Mouse (Mus musculus) midbrain, embryonic 14.5 days (tissue): ENCODE measurements around the gene Fyb2. TPM values are rescaled to one million over a fixed set of nuclear protein-coding genes. Genes with fewer than 3 reads are reported as not detected.

Experiments used
- ATAC-seq: fragments of 200-750 bp; cut with Nextera tagmentation; 2 replicates; pipeline ENCODE4 v1.8.0; 2017; ENCODE audit warnings: moderate number of reproducible peaks, moderate library complexity; ENCODE audit not compliant: low FRiP score, low TSS enrichment
- DNase-seq: peaks from one replicate; pipeline ENCODE4 v3.0.0-alpha.2; 2015
- H3K27ac ChIP-seq: fragments of 300-500 bp; sonication (generic); replicated peaks from 2 replicates; pipeline ENCODE4 v1.5.1; 2014; ENCODE audit warnings: mild to moderate bottlenecking, low read depth, low read length, moderate library complexity
- H3K27me3 ChIP-seq: fragments of 300-500 bp; sonication (generic); 2 replicates; pipeline ENCODE4 v1.6.1; 2014; ENCODE audit warnings: low read length, control low read depth, mixed read lengths; ENCODE audit not compliant: control insufficient read depth, insufficient read depth
- H3K36me3 ChIP-seq: fragments of 300-500 bp; sonication (generic); 2 replicates; pipeline ENCODE4 v1.6.1; 2014; ENCODE audit warnings: low read length, control low read depth; ENCODE audit not compliant: control insufficient read depth, insufficient read depth
- H3K4me1 ChIP-seq: fragments of 300-500 bp; sonication (generic); 2 replicates; pipeline ENCODE4 v1.6.1; 2014; ENCODE audit warnings: mild to moderate bottlenecking, antibody characterized with exemption, low read length, control low read depth; ENCODE audit not compliant: control insufficient read depth, insufficient read depth
- H3K4me2 ChIP-seq: fragments of 300-500 bp; sonication (generic); 2 replicates; pipeline ENCODE4 v1.6.1; 2014; ENCODE audit warnings: mild to moderate bottlenecking, low read length, moderate library complexity
- H3K4me3 ChIP-seq: fragments of 300-500 bp; sonication (generic); replicated peaks from 2 replicates; pipeline ENCODE4 v1.5.1; 2014; ENCODE audit warnings: low read depth, low read length
- H3K9ac ChIP-seq: fragments of 300-500 bp; sonication (generic); replicated peaks from 2 replicates; pipeline ENCODE4 v1.6.1; 2014; ENCODE audit warnings: mild to moderate bottlenecking, low read length, moderate library complexity
- H3K9me3 ChIP-seq: fragments of 300-500 bp; sonication (generic); 2 replicates; pipeline ENCODE4 v1.6.1; 2016; ENCODE audit warnings: low read length, control low read depth, mixed read lengths; ENCODE audit not compliant: control insufficient read depth
- WGBS: fragments of 180-500 bp; shearing (Covaris S2); extraction: QIAGEN DNeasy Blood & Tissue Kit; methylation state at CpG from one replicate; pipeline ENCODE4 v1.1.7; 2014; 5-methylcytosine and 5-hydroxymethylcytosine counted together
- polyA plus RNA-seq: library from polyadenylated mRNA; unstranded; fragments of >200 nt; fragmentation: Nextera tagmentation; extraction: Ambion mirVana; gene quantifications from 2 replicates; pipeline ENCODE4 v1.2.1, GENCODE M21; 2014

Gene Fyb2
- polyA plus RNA-seq, 1 experiment from 2014 or later, result 0.14 TPM

- peaks cover 9% of the 10 kb centered on the region for H3K36me3 ChIP-seq
- no peak overlapping the region for H3K27ac ChIP-seq
- 90% methylated on average over 5 of the region's 5 CpGs for WGBS
- ATAC-seq (no peak), DNase-seq (no peak)
- H3K9me3 ChIP-seq, result no peaks in the 10 kb centered on the region
- no peak overlapping the region for H3K4me2 ChIP-seq
- H3K4me3 ChIP-seq, result no peak overlapping the region
- H3K4me1 ChIP-seq, result no peaks in the 10 kb centered on the region
- H3K9ac ChIP-seq, result no peak overlapping the region
- no peaks in the 10 kb centered on the region for H3K27me3 ChIP-seq
Measured at GRCm38 (mm10) chr4:105051291-105051690, 138.0 kb downstream of the Fyb2 start.

Other genes starting within 250 kb of the Fyb2 start
- gene C8b, start 147.1 kb upstream of the Fyb2 start, polyA plus RNA-seq, result 0.22 TPM in 1 of 2 replicates, not detected in the other
- not detected in 2 replicates for gene Gm17662, start 56.1 kb upstream of the Fyb2 start, polyA plus RNA-seq
- 0.11 TPM in 1 of 2 replicates, not detected in the other for gene C8a, start 37.1 kb upstream of the Fyb2 start, polyA plus RNA-seq
- 17.8 and 19.4 TPM in 2 replicates for gene Prkaa2, start 196.4 kb downstream of the Fyb2 start, polyA plus RNA-seq
- 51.7 and 62.4 TPM in 2 replicates for gene Plpp3, start 243.9 kb downstream of the Fyb2 start, polyA plus RNA-seq